Mouse (Mus musculus): ENCODE measurements at regions not wholly inside any gene's neighbourhood (a gene's known extent, or its start where the extent isn't known, plus 50 kb on each side); places are given as distances from the start of the nearest gene placed in this dataset.

GRCm38 (mm10) chr4:9781318-9781717, 1093.0 kb upstream of the 2610301B20Rik start:
- Histone ChIP-seq H3K9me3 (replicated peaks) (no peaks in the 10 kb centered on the region), H3K27me3 (ENCODE audit: low read depth, poor library complexity, severe bottlenecking) (no peaks in the 10 kb centered on the region), H3K36me3 (no peaks in the 10 kb centered on the region), H3K4me3 (no peak overlapping the region), H3K4me1 (no peaks in the 10 kb centered on the region), H3K27ac (replicated peaks) (no peak overlapping the region)
- no peak for DNase-seq (ENCODE audit: low spot score)
- WGBS: 77% methylated on average over 2 of the region's 2 CpGs

GRCm38 (mm10) chr4:9787795-9788365, 1086.4 kb upstream of the 2610301B20Rik start:
- H3K4me3 ChIP-seq: no peak overlapping the region
- H3K4me1 ChIP-seq: no peaks in the 10 kb centered on the region
- DNase-seq (ENCODE audit: low spot score): no peak
- no peaks in the 10 kb centered on the region for H3K27me3 ChIP-seq (ENCODE audit: low read depth, poor library complexity, severe bottlenecking)
- H3K36me3 ChIP-seq: no peaks in the 10 kb centered on the region
- 87% methylated on average over 5 of the region's 5 CpGs for WGBS
- no peak overlapping the region for H3K27ac ChIP-seq (replicated peaks)
- H3K9me3 ChIP-seq (replicated peaks): no peaks in the 10 kb centered on the region

GRCm38 (mm10) chr4:9790478-9790877, 1083.8 kb upstream of the 2610301B20Rik start:
- H3K36me3 ChIP-seq: no peaks in the 10 kb centered on the region
- no peaks in the 10 kb centered on the region for H3K4me1 ChIP-seq
- no peaks in the 10 kb centered on the region for H3K9me3 ChIP-seq (replicated peaks)
- H3K27ac ChIP-seq (replicated peaks): no peak overlapping the region
- H3K27me3 ChIP-seq (ENCODE audit: low read depth, poor library complexity, severe bottlenecking): no peaks in the 10 kb centered on the region
- H3K4me3 ChIP-seq: no peak overlapping the region
- 92% methylated on average over 8 of the region's 8 CpGs for WGBS
- no peak for DNase-seq (ENCODE audit: low spot score)

All from midbrain, embryonic 10.5 days (tissue).